Mouse (Mus musculus) liver, adult 2 months (tissue): Measurements from ENCODE around the gene Chga. TPM values are rescaled to one million over a fixed set of nuclear protein-coding genes. Genes with fewer than 3 reads are reported as not detected.

Experiments
- DNase-seq: peaks from one replicate; pipeline ENCODE4 v3.0.0-alpha.2; 2011; ENCODE audit warnings: low read depth, low spot score; ENCODE audit errors: extremely low read depth
- H3K27ac ChIP-seq: fragments of 200-500 bp; replicated peaks from 2 replicates; pipeline ENCODE4 v1.5.1; 2012; ENCODE audit warnings: low read depth, mild to moderate bottlenecking, control low read depth, inconsistent platforms, low read length; ENCODE audit not compliant: insufficient read depth
- H3K27me3 ChIP-seq: fragments of 200-500 bp; 2 replicates; pipeline ENCODE4 v1.6.1; 2012; ENCODE audit warnings: mild to moderate bottlenecking, moderate library complexity, low read length, inconsistent platforms; ENCODE audit not compliant: control insufficient read depth, insufficient read depth
- H3K36me3 ChIP-seq: fragments of 200-500 bp; 2 replicates; pipeline ENCODE4 v1.6.1; 2012; ENCODE audit warnings: low read length, inconsistent platforms; ENCODE audit not compliant: control insufficient read depth, insufficient read depth
- H3K4me1 ChIP-seq: fragments of 200-500 bp; 2 replicates; pipeline ENCODE4 v1.6.1; 2011; ENCODE audit warnings: low read length; ENCODE audit not compliant: control insufficient read depth, insufficient read depth
- H3K4me3 ChIP-seq: fragments of 200-500 bp; 2 replicates; pipeline ENCODE4 v1.5.1; 2011; ENCODE audit warnings: low read depth, mild to moderate bottlenecking, control low read depth, low read length, moderate library complexity; ENCODE audit not compliant: insufficient read depth
- H3K79me2 ChIP-seq: fragments of 200-500 bp; 2 replicates; pipeline ENCODE4 v1.6.1; 2012; ENCODE audit warnings: inconsistent platforms, mild to moderate bottlenecking, low read length, moderate library complexity; ENCODE audit not compliant: control insufficient read depth, insufficient read depth
- H3K9ac ChIP-seq: fragments of 200-500 bp; 2 replicates; pipeline ENCODE4 v1.6.1; 2012; ENCODE audit warnings: low read depth, mild to moderate bottlenecking, control low read depth, inconsistent platforms, low read length
- CTCF ChIP-seq: fragments of 200-500 bp; IDR thresholded peaks from 2 replicates; pipeline ENCODE4 v1.5.1; 2011; ENCODE audit warnings: low read depth, low read length, control low read depth
- POLR2A ChIP-seq: fragments of 200-500 bp; IDR thresholded peaks from 2 replicates; pipeline ENCODE4 v1.6.1; 2011; ENCODE audit warnings: low read length, control low read depth; ENCODE audit not compliant: insufficient read depth; ENCODE audit errors: extremely low read depth
- WGBS: fragments of 180-500 bp; shearing (Covaris S2); methylation state at CpG from one replicate; pipeline ENCODE4 v1.1.7; 2018; 5-methylcytosine and 5-hydroxymethylcytosine counted together
- polyA plus RNA-seq: library from polyadenylated mRNA; depleted of rRNA; stranded (reverse); fragments of >200 nt; gene quantifications from 2 replicates; pipeline ENCODE4 v1.2.3, GENCODE M21; 2012
- total RNA-seq: library from RNA; depleted of rRNA; stranded (reverse); fragments of >200 nt; gene quantifications from 2 replicates; pipeline ENCODE4 v1.2.3, GENCODE M21; 2014

Gene Chga
- total and polyA plus RNA-seq, 2 experiments: not detected

- H3K27ac ChIP-seq: no peak overlapping the region
- no peaks in the 10 kb centered on the region for H3K79me2 ChIP-seq
- no peaks in the 10 kb centered on the region for H3K27me3 ChIP-seq
- H3K9ac ChIP-seq: no peak overlapping the region
- H3K4me1 ChIP-seq: no peaks in the 10 kb centered on the region
- peaks cover 2% of the 10 kb centered on the region; the same call in 1 of the 2 replicates for H3K36me3 ChIP-seq
- no peak for DNase-seq
- TF ChIP-seq CTCF (no peak), POLR2A (no peak)
- WGBS: 82% methylated on average over 10 of the region's 10 CpGs
- H3K4me3 ChIP-seq: no peak overlapping the region
These were observed 22.1 kb downstream of the Chga start for GRCm38 (mm10) chr12:102576659-102577398.

- H3K27me3 ChIP-seq: no peaks in the 10 kb centered on the region
- no peaks in the 10 kb centered on the region for H3K79me2 ChIP-seq
- peak; percentile 15 for DNase-seq
- H3K9ac ChIP-seq: no peak overlapping the region
- 71% methylated on average over 6 of the region's 6 CpGs for WGBS
- H3K4me1 ChIP-seq: no peaks in the 10 kb centered on the region
- H3K4me3 ChIP-seq: no peak overlapping the region
- no peak overlapping the region for H3K27ac ChIP-seq
- TF ChIP-seq CTCF (peak; percentile 92), POLR2A (no peak)
- H3K36me3 ChIP-seq: peaks cover 2% of the 10 kb centered on the region; the same call in 1 of the 2 replicates
These were observed 24.3 kb downstream of the Chga start for GRCm38 (mm10) chr12:102579041-102579440.

- Histone ChIP-seq H3K79me2 (no peaks in the 10 kb centered on the region), H3K4me1 (no peaks in the 10 kb centered on the region), H3K36me3 (peaks cover 2% of the 10 kb centered on the region; the same call in 1 of the 2 replicates), H3K27ac (no peak overlapping the region), H3K4me3 (no peak overlapping the region), H3K9ac (no peak overlapping the region), H3K27me3 (no peaks in the 10 kb centered on the region)
- TF ChIP-seq POLR2A: no peak
- no peak for TF ChIP-seq CTCF
- 80% methylated on average over 5 of the region's 5 CpGs for WGBS
- DNase-seq: no peak
These were observed 26.9 kb downstream of the Chga start for GRCm38 (mm10) chr12:102581579-102582196.

- no peak overlapping the region for H3K9ac ChIP-seq
- peaks cover 2% of the 10 kb centered on the region; the same call in 1 of the 2 replicates for H3K36me3 ChIP-seq
- no peak overlapping the region for H3K27ac ChIP-seq
- no peaks in the 10 kb centered on the region for H3K4me1 ChIP-seq
- no peaks in the 10 kb centered on the region for H3K27me3 ChIP-seq
- H3K79me2 ChIP-seq: no peaks in the 10 kb centered on the region
- H3K4me3 ChIP-seq: no peak overlapping the region
- DNase-seq: no peak
- WGBS: 89% methylated on average over 11 of the region's 11 CpGs
- no peak for TF ChIP-seq POLR2A
- no peak for TF ChIP-seq CTCF
These were observed 27.7 kb downstream of the Chga start for GRCm38 (mm10) chr12:102582441-102582840.

GRCm38 (mm10) chr12:102585390-102585789 lies 30.6 kb downstream of the Chga start:
- H3K36me3 ChIP-seq: no peaks in the 10 kb centered on the region
- WGBS: 54% methylated on average over 3 of the region's 3 CpGs
- no peak for DNase-seq
- H3K9ac ChIP-seq: no peak overlapping the region
- no peaks in the 10 kb centered on the region for H3K4me1 ChIP-seq
- TF ChIP-seq CTCF (no peak), POLR2A (no peak)
- H3K27me3 ChIP-seq: no peaks in the 10 kb centered on the region
- H3K79me2 ChIP-seq: no peaks in the 10 kb centered on the region
- no peak overlapping the region for H3K27ac ChIP-seq
- H3K4me3 ChIP-seq: no peak overlapping the region
